Mouse (Mus musculus) layer of hippocampus, postnatal 10 days (tissue): ENCODE measurements around the gene Plscr1. TPM values are rescaled to one million over a fixed set of nuclear protein-coding genes. Genes with fewer than 3 reads are reported as not detected.

Source experiments
- DNase-seq, 2 experiments: peaks; one replicate each; pipeline ENCODE4 v3.0.0; 2021; ENCODE audit warnings: low spot score in 2 of 2
- microRNA-seq, 2 experiments: library from miRNA; unstranded; fragments of <30 nt; microRNA quantifications; one replicate each; pipeline ENCODE4 v1.2.0; 2021
- total RNA-seq, 2 experiments: library from RNA; stranded (reverse); gene quantifications; 2 replicates each; pipeline ENCODE4 v1.2.3; 2021

Gene Plscr1
- total RNA-seq, 2 experiments from 2014 or later: 1.7 to 1.8 TPM

DNA sequence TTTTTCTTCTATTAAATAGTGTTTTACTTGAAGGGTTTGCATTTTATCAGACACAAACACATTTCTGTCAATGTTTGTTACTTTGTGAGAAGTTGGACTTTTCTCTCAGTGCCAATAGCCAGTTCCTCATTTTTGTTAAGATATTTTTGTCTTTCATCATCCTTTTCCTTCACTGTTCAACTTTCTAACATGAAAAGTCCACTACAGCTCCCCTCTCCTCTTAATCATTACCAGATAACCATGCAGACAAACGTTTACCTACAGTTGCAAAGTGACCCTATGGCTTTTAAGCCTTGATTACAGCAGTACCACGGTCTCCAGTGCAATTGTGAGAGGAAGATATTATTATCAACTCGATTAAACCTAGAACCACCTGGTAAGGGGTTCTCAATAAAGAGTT is 51.7 kb downstream of the Plscr1 start:
- DNase-seq: no peak

DNA sequence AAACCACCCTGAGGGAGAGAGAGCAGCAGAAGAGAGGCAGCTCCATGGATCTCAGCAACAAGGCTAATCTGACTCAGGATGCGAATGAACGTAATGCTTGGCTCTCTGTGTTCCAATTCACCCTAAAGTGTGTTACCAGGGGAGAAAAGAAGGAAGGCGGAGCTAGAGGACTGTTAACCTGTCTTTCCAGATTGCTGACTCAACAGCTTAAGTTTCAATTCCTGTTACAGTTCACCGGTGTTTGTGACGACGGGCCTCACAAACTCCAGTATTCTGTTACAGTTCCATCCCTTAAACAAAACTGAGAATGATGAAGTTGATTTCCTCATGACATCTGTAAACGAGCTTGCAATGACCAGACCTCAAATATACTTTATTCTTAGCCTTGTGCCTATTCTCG is 55.5 kb downstream of the Plscr1 start:
- no peak for DNase-seq

GRCm38 (mm10) chr9:92305620-92306220 is 56.2 kb downstream of the Plscr1 start:
- DNase-seq: no peak

DNA sequence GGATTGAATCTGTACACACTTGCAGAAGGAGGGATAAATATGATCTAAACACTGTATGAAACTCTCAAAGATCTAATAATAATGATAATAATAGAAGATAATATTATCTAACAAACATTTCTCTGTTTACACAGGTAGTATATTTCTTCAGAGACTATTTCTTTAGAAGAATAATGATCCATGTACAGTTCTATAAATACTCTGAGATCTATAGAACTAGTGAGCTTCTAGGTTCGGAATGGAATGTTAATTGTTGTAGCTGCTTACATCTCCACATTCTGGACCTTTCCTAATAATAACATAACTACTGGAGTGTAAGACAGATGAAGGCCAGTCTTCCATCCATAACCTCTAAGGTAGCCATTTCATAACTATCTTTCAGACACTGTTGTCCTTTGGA is 59.5 kb downstream of the Plscr1 start, which contains the start of gene 1700057G04Rik:
Gene 1700057G04Rik, plus strand, starts transcription at position 301 of the 400 bp plus-strand sequence.
- no peak for DNase-seq

- no peak for DNase-seq
These were observed 67.2 kb downstream of the Plscr1 start for GRCm38 (mm10) chr9:92316791-92317190.

Small RNA genes lying within 50 kb of the gene (microRNA-seq; reads per million reads assigned to microRNA genes)
- 0 reads per million in 2 experiments for gene Mir6386

Other genes with a start within 250 kb of the Plscr1 start
- gene Plscr5, start 56.8 kb upstream of the Plscr1 start, total RNA-seq: under 1 TPM; 0.29 to 0.62 TPM
- 1 to 10 TPM; 1.1 to 1.2 TPM for gene Plscr2, start 25.9 kb downstream of the Plscr1 start, total RNA-seq
- gene 1700057G04Rik, start 59.6 kb downstream of the Plscr1 start, total RNA-seq: not detected
- gene Plscr4, start 207.6 kb downstream of the Plscr1 start, total RNA-seq: 1 to 10 TPM; 2.0 to 2.1 TPM